Mouse (Mus musculus) lung, embryonic 14.5 days (tissue): ENCODE data around the gene Zeb2. TPM values are rescaled to one million over a fixed set of nuclear protein-coding genes. Genes with fewer than 3 reads are reported as not detected.

ENCODE experiments used
- ATAC-seq: fragments of 200-750 bp; cut with Nextera tagmentation; 2 replicates; pipeline ENCODE4 v1.8.0; 2017; ENCODE audit warnings: mild to moderate bottlenecking, moderate TSS enrichment, moderate library complexity; ENCODE audit not compliant: insufficient read depth
- DNase-seq: peaks from one replicate; pipeline ENCODE4 v3.0.0-alpha.2; 2015
- H3K27ac ChIP-seq: fragments of 300-500 bp; sonication (generic); 2 replicates; pipeline ENCODE4 v1.5.1; 2014; ENCODE audit warnings: low read depth, mild to moderate bottlenecking, moderate library complexity
- H3K27me3 ChIP-seq: fragments of 300-500 bp; sonication (generic); 2 replicates; pipeline ENCODE4 v1.6.1; 2014; ENCODE audit warnings: low read length, control low read depth; ENCODE audit not compliant: insufficient read depth
- H3K36me3 ChIP-seq: fragments of 300-500 bp; sonication (generic); 2 replicates; pipeline ENCODE4 v1.6.1; 2014; ENCODE audit warnings: control low read depth; ENCODE audit not compliant: insufficient read depth
- H3K4me1 ChIP-seq: fragments of 300-500 bp; sonication (generic); 2 replicates; pipeline ENCODE4 v1.6.1; 2014; ENCODE audit warnings: antibody characterized with exemption, control low read depth; ENCODE audit not compliant: insufficient read depth
- H3K4me2 ChIP-seq: fragments of 300-500 bp; sonication (generic); 2 replicates; pipeline ENCODE4 v1.6.1; 2014; ENCODE audit warnings: mild to moderate bottlenecking
- H3K4me3 ChIP-seq: fragments of 300-500 bp; sonication (generic); 2 replicates; pipeline ENCODE4 v1.5.1; 2014; ENCODE audit warnings: low read depth, low read length
- H3K9ac ChIP-seq: fragments of 300-500 bp; sonication (generic); 2 replicates; pipeline ENCODE4 v1.6.1; 2014
- H3K9me3 ChIP-seq: fragments of 300-500 bp; sonication (generic); 2 replicates; pipeline ENCODE4 v1.6.1; 2016; ENCODE audit warnings: low read depth, low read length, control low read depth
- CTCF ChIP-seq: IDR thresholded peaks from 2 replicates; pipeline ENCODE4 v1.5.1; 2016; ENCODE audit warnings: antibody characterized with exemption, low read depth
- WGBS: fragments of 180-500 bp; shearing (Covaris S2); extraction: QIAGEN DNeasy Blood & Tissue Kit; methylation state at CpG from one replicate; pipeline ENCODE4 v1.1.7; 2014; 5-methylcytosine and 5-hydroxymethylcytosine counted together
- polyA plus RNA-seq: library from polyadenylated mRNA; unstranded; fragments of >200 nt; fragmentation: Nextera tagmentation; extraction: Ambion mirVana; gene quantifications from 2 replicates; pipeline ENCODE4 v1.2.1, GENCODE M21; 2014

The Zeb2 gene
- polyA plus RNA-seq, 1 experiment from 2014 or later = 90.4 TPM

DNA sequence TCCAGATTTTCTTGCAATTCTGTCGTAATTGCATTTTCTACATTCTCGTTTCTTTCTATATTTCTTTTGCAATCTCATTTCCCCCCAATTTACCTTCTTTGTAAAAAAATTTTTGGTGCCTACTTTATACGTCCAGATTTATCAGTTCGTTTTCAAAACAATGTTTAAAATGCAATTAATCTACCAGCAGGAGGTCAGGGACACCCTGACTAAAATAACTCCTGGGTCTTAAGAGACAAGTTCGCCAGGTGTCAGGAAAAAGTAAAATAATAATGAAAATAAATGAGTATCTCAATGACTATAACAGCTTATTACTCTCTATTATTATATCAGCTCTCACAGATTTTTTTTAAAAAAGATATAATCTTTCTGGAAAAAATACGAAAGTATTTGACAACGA lies 397 bp upstream of the Zeb2 start:
- peak overlapping the region; percentile 81 for H3K9ac ChIP-seq
- no peaks in the 10 kb centered on the region for H3K9me3 ChIP-seq
- H3K4me2 ChIP-seq = peak overlapping the region; percentile 83
- 17% methylated on average over 7 of the region's 7 CpGs for WGBS
- ATAC-seq (no peak), DNase-seq (no peak)
- peaks cover 9% of the 10 kb centered on the region; the same call in 1 of the 2 replicates for H3K4me1 ChIP-seq
- no peak for TF ChIP-seq CTCF
- no peaks in the 10 kb centered on the region for H3K27me3 ChIP-seq
- H3K4me3 ChIP-seq = peak overlapping the region; percentile 85
- no peaks in the 10 kb centered on the region for H3K36me3 ChIP-seq
- peak overlapping the region; percentile 99 for H3K27ac ChIP-seq

- Histone ChIP-seq H3K36me3 (no peaks in the 10 kb centered on the region), H3K27me3 (no peaks in the 10 kb centered on the region), H3K9ac (peak overlapping the region; percentile 81), H3K4me1 (peaks cover 9% of the 10 kb centered on the region; the same call in 1 of the 2 replicates), H3K4me2 (peak overlapping the region; percentile 83), H3K9me3 (no peaks in the 10 kb centered on the region), H3K4me3 (peak overlapping the region; percentile 85), H3K27ac (peak overlapping the region; percentile 99)
- TF ChIP-seq CTCF = no peak
- DNase-seq (peak; percentile 65), ATAC-seq (peak; percentile 4; the same call in 1 of the 2 replicates)
- WGBS = under 1% methylated on average over 25 of the region's 25 CpGs
Observed at GRCm38 (mm10) chr2:45116531-45117024, 617 bp downstream of the Zeb2 start.

- Histone ChIP-seq H3K36me3 (no peaks in the 10 kb centered on the region), H3K27ac (peak overlapping the region; percentile 99), H3K9ac (peak overlapping the region; percentile 81), H3K27me3 (0 out of 2 replicates have a peak, but pooled peaks cover 3% of the 10 kb centered on the region), H3K9me3 (no peaks in the 10 kb centered on the region), H3K4me1 (peaks cover 9% of the 10 kb centered on the region; the same call in 1 of the 2 replicates), H3K4me3 (peak overlapping the region; percentile 85), H3K4me2 (peak overlapping the region; percentile 83)
- no peak for TF ChIP-seq CTCF
- WGBS = under 1% methylated on average over 23 of the region's 23 CpGs
- peak; percentile 85 for DNase-seq
- ATAC-seq = peak; percentile 45; the same call in 1 of the 2 replicates
Observed at GRCm38 (mm10) chr2:45115720-45116495, 1.3 kb downstream of the Zeb2 start.

DNA sequence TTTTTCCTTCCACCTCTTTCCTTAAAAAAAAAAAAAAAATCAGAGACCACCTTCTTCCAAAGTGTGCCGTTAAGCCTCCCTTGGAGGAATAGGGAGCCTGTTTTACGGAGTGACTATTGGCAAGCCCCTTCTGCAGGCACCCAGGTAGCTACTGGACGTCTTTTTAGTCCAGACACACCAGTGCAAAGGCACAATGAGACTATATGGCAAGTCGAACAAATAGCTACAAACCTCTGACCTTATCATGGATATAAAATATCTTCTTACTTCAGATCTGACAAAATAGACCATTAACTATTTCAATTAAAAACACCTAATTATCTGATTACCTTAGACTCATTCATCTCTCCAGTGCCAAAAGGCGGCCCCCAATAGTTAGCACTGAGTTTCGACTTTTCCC lies 2.0 kb downstream of the Zeb2 start:
- H3K36me3 ChIP-seq = no peaks in the 10 kb centered on the region
- H3K9ac ChIP-seq = peak overlapping the region; percentile 81
- TF ChIP-seq CTCF = no peak
- ATAC-seq = no peak
- peak overlapping the region; percentile 83 for H3K4me2 ChIP-seq
- WGBS = 5% methylated on average over 6 of the region's 6 CpGs
- H3K4me1 ChIP-seq = peaks cover 9% of the 10 kb centered on the region; the same call in 1 of the 2 replicates
- peak overlapping the region; percentile 85 for H3K4me3 ChIP-seq
- DNase-seq = no peak
- no peaks in the 10 kb centered on the region for H3K9me3 ChIP-seq
- H3K27ac ChIP-seq = peak overlapping the region; percentile 99
- H3K27me3 ChIP-seq = 0 out of 2 replicates have a peak, but pooled peaks cover 3% of the 10 kb centered on the region

DNA sequence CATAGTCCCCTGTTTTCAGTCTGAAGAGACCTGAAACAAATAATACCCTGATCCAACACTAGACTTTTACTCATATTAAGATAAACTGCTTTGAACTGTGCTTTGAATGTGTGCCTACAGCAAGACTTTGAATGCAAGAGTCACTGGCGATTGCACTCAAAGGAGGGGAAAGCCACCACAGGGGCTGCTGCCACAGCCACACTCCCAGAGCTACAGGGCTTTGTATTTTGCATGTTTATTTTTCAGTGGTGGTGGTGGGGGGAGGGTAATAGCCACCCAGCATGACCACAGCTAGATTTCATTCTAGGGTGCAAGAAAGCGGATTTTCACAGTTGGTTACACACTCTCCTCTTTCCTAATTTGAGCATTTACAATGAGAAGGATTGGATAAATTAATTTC lies 2.6 kb downstream of the Zeb2 start:
- H3K4me1 ChIP-seq = peaks cover 9% of the 10 kb centered on the region; the same call in 1 of the 2 replicates
- peak overlapping the region; percentile 99 for H3K27ac ChIP-seq
- 21% methylated on average over 2 of the region's 2 CpGs for WGBS
- ATAC-seq = no peak
- H3K36me3 ChIP-seq = peaks cover 4% of the 10 kb centered on the region; the same call in 1 of the 2 replicates
- H3K9me3 ChIP-seq = no peaks in the 10 kb centered on the region
- H3K4me3 ChIP-seq = peak overlapping the region; percentile 85
- DNase-seq = peak; percentile 65
- peak overlapping the region; percentile 81 for H3K9ac ChIP-seq
- peak overlapping the region; percentile 83 for H3K4me2 ChIP-seq
- TF ChIP-seq CTCF = no peak
- H3K27me3 ChIP-seq = 0 out of 2 replicates have a peak, but pooled peaks cover 3% of the 10 kb centered on the region

DNA sequence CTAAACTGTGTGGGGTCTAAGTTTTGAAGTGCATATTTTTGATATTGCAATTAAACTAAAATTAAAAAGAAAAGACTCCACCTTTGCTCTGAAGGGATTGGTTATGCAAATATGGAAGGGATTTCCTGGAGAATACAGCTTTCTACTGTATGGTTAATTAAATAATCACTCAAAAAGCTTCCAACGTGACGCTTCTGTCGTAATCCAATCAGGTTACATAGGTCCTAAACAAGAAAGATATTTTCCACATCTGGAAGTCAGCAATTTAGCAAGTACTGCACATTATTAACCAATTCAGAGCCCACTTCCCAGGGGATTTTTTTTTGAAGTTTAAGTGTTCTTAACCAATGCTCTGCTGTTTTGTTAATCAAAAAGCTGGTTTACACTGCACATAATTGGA lies 3.3 kb downstream of the Zeb2 start:
- H3K4me3 ChIP-seq = peak overlapping the region; percentile 85
- DNase-seq (peak; percentile 74), ATAC-seq (no peak)
- H3K27ac ChIP-seq = peak overlapping the region; percentile 99
- TF ChIP-seq CTCF = no peak
- WGBS = 24% methylated on average over 3 of the region's 3 CpGs
- H3K27me3 ChIP-seq = 0 out of 2 replicates have a peak, but pooled peaks cover 5% of the 10 kb centered on the region
- no peaks in the 10 kb centered on the region for H3K9me3 ChIP-seq
- H3K9ac ChIP-seq = peak overlapping the region; percentile 81
- H3K4me1 ChIP-seq = peaks cover 9% of the 10 kb centered on the region; the same call in 1 of the 2 replicates
- peak overlapping the region; percentile 83 for H3K4me2 ChIP-seq
- H3K36me3 ChIP-seq = peaks cover 6% of the 10 kb centered on the region; the same call in 1 of the 2 replicates
